Mouse (Mus musculus): ENCODE results near the gene Vac14.

GRCm38 (mm10) chr8:110749500-110750170 is 131.2 kb downstream of the Vac14 start:
- TF ChIP-seq TAL1 (IDR thresholded peaks at IDR 0.05; ENCODE audit: low read length) = no peak
- TF ChIP-seq GATA1 (IDR thresholded peaks at IDR 0.05; ENCODE audit: low read length) = no peak
